Mouse (Mus musculus) ES-Bruce4 (cell line): ENCODE results near the gene Atp5e. TPM values are rescaled to one million over a fixed set of nuclear protein-coding genes. Genes with fewer than 3 reads are reported as not detected.
A peak's percentile ranks its signal among the peaks of the same experiment; 100 is the strongest.

Experiments
- H3K27ac ChIP-seq: 2 replicates; pipeline ENCODE4 v1.5.1; 2012; ENCODE audit warnings: low read length, inconsistent platforms; ENCODE audit not compliant: insufficient read depth
- H3K27me3 ChIP-seq: 2 replicates; pipeline ENCODE4 v1.6.1; 2012; ENCODE audit warnings: mild to moderate bottlenecking, low read length, inconsistent platforms; ENCODE audit not compliant: control insufficient read depth, poor library complexity, insufficient read depth, severe bottlenecking
- H3K36me3 ChIP-seq: 2 replicates; pipeline ENCODE4 v1.6.1; 2012; ENCODE audit warnings: inconsistent platforms, mild to moderate bottlenecking, low read length, moderate library complexity; ENCODE audit not compliant: control insufficient read depth, poor library complexity, insufficient read depth, severe bottlenecking
- H3K4me1 ChIP-seq: one replicate; pipeline ENCODE4 v1.8.1; 2011; ENCODE audit warnings: low read length; ENCODE audit not compliant: control insufficient read depth, insufficient read depth
- H3K4me3 ChIP-seq: 2 replicates; pipeline ENCODE4 v1.5.1; 2011; ENCODE audit warnings: low read depth, mild to moderate bottlenecking, low read length
- H3K9ac ChIP-seq: 2 replicates; pipeline ENCODE4 v1.6.1; 2012; ENCODE audit warnings: low read depth, mild to moderate bottlenecking, inconsistent platforms; ENCODE audit not compliant: poor library complexity, severe bottlenecking
- H3K9me3 ChIP-seq: replicated peaks from 2 replicates; pipeline ENCODE4 v1.6.1; 2012; ENCODE audit warnings: mild to moderate bottlenecking, low read length, inconsistent platforms; ENCODE audit not compliant: control insufficient read depth, poor library complexity, insufficient read depth, severe bottlenecking
- CTCF ChIP-seq: IDR thresholded peaks from one replicate; pipeline ENCODE4 v1.8.1; 2011; ENCODE audit warnings: low read depth, low read length
- EP300 ChIP-seq: IDR thresholded peaks from 2 replicates; pipeline ENCODE4 v1.6.1; 2011; ENCODE audit warnings: low read depth, low read length; ENCODE audit not compliant: insufficient read depth
- POLR2A ChIP-seq: IDR thresholded peaks from one replicate; pipeline ENCODE4 v1.8.1; 2011; ENCODE audit warnings: low read length; ENCODE audit not compliant: insufficient read depth
- polyA plus RNA-seq: library from polyadenylated mRNA; stranded (reverse); fragments of >200 nt; gene quantifications from 2 replicates; pipeline ENCODE4 v1.2.4, GENCODE M21; 2011; ENCODE audit warnings: low read depth; ENCODE audit not compliant: missing spikeins, insufficient read depth, insufficient read length

Gene Atp5e
- polyA plus RNA-seq, 1 experiment: 311 TPM

DNA sequence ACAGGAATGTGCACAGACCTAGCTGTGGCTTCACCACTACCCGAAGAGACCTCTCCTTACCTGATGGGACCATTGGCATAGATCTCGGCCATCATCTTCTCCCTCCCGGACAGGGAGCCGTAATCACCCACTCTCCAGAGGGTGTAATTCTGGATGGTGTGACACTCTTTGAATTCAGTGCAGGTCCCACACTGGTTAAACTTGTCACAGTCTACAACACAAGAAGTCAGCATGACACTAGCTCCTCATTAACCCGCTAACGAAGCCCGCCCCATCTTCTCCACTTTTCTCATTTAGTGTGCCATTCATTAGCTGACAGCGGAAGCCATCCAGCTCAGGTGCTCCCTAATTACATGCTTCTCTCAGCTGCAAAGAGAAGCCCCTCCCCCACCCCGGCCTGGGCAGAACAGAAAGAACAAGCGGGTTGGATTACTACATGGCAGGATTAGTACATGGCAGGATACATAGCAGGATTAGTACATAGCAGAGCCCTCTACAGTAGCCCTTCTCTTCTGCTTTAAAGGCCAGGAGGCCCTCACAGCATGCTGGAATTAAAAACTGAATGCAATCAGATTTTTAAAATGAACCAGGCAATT, 34.8 kb downstream of the Atp5e start:
- H3K4me3 ChIP-seq: no peak overlapping the region
- no peaks in the 10 kb centered on the region for H3K27me3 ChIP-seq
- H3K4me1 ChIP-seq: peaks cover under 1% of the 10 kb centered on the region
- peaks cover 34% of the 10 kb centered on the region for H3K36me3 ChIP-seq
- no peak overlapping the region for H3K9ac ChIP-seq
- H3K9me3 ChIP-seq: no peaks in the 10 kb centered on the region
- H3K27ac ChIP-seq: no peak overlapping the region
- TF ChIP-seq EP300 (no peak), POLR2A (no peak), CTCF (no peak)

DNA sequence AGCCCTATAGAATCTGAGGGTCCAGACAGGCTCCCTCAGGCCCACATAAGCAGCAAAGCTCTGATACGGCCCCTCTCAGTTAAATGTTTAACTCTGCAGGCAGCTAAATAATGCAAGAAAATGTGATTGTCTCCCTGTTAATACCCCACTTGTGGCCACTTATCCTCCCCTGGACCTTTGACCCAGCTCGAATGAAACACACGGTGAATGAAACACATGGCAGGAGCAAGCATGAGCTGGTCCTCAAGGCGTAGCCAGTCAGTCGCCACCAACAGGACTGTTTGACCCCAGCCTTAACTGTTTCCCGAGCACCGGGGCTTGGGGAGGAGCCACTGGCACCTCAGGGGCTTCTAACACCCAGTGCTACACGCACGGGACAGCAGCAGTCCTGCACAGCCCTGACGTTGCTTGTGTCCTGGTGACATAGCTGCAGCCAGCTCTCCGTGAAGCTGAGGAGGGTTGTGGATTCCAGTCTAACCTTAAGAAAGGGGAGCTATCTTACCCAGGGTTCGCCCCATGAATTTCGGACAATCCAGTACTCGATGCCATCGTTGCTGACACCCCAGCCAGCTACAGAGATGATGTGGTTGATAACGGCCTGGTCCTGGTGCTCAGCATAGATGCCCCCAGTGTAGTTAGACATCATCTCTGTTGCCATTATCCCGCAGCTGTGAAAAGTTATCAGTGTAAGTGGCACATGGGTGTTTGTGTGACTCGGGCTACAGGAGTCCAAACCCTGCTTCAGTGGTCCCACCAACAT, 35.6 kb downstream of the Atp5e start:
- Histone ChIP-seq H3K9ac (no peak overlapping the region), H3K4me3 (no peak overlapping the region), H3K9me3 (no peaks in the 10 kb centered on the region), H3K4me1 (no peaks in the 10 kb centered on the region), H3K27me3 (no peaks in the 10 kb centered on the region), H3K36me3 (peaks cover 34% of the 10 kb centered on the region), H3K27ac (no peak overlapping the region)
- TF ChIP-seq CTCF (no peak), EP300 (no peak), POLR2A (no peak)

DNA sequence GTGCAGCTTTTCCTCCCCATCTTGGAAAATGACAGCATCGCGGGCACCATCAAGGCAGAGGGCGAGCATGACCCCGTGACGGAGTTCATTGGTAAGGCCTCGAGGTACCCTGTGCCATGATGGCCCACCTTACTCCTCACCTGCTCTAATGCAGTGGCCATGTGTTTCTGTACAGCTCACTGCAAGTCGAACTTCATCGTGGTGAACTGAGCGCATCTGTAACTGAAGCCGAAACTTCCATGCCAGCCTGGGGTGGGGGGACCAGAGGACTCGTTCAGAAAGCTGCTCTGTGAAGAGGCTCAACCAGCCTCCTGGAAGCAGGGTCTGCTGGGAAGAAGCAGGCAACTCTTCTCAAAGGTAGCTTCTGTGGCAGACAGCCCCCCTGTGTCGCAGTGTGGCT, 37.0 kb downstream of the Atp5e start:
- peaks cover 31% of the 10 kb centered on the region for H3K36me3 ChIP-seq
- H3K9ac ChIP-seq: no peak overlapping the region
- no peak overlapping the region for H3K4me3 ChIP-seq
- no peak overlapping the region for H3K27ac ChIP-seq
- H3K4me1 ChIP-seq: no peaks in the 10 kb centered on the region
- TF ChIP-seq EP300 (no peak), POLR2A (no peak), CTCF (no peak)
- no peaks in the 10 kb centered on the region for H3K9me3 ChIP-seq
- no peaks in the 10 kb centered on the region for H3K27me3 ChIP-seq

DNA sequence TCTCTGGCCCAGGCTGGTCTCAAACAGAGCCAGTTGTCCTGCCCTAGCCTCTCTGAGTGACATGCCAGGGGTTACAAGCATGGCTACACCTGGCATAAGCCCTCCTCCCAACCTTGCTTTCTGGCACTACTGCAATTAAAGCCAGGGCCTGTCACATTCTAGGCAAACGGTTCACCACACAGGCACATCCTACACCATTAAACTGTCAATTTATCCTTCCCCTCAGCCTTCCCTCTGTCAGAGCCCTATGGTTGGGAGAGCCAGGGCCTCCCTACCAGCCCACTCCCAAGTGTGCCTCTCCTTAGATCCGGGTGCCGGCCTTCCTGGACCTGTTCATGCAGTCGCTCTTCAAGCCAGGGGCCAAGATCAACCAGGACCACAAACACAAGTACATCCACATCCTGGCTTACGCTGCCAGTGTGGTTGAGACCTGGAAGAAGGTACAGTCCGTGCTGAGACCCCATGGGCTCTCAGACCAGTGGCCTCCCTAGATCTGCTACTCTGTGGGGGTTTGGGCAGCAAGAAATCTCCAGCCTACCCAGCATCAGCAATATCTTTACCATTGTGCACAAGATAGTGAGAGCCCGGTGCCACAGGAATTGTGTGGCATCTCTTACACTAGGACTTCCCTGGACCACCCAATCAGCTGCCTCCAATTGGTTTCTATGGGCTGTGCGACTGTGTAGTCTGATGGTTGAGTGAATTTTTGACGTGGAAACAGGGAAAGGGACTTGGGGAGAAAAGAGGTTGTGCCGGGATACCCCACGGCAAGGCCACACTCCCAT, 39.4 kb downstream of the Atp5e start:
- peaks cover 31% of the 10 kb centered on the region for H3K36me3 ChIP-seq
- no peaks in the 10 kb centered on the region for H3K4me1 ChIP-seq
- no peak overlapping the region for H3K4me3 ChIP-seq
- TF ChIP-seq EP300 (no peak), POLR2A (no peak)
- H3K9ac ChIP-seq: no peak overlapping the region
- no peaks in the 10 kb centered on the region for H3K27me3 ChIP-seq
- no peaks in the 10 kb centered on the region for H3K9me3 ChIP-seq
- H3K27ac ChIP-seq: no peak overlapping the region

DNA sequence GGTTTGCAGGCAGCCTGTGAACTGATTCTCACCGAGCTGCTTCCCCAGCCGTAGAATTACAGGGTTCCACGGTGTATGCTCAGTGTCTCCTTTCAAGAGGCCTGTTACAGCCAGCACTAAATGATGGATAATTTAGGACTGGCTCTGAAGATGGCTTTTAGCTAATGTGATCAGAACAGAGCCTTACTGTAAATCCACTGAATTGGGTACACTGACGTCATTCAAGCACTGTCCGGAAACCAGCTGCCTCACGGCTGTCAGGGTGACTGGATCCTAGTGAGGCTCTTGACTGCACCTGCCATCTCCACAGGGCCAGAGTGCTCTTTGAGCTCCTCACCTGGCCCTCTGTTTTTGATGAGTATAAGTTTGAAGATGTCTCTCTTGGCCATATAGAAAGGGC, 42.8 kb downstream of the Atp5e start:
- Histone ChIP-seq H3K4me1 (no peaks in the 10 kb centered on the region), H3K36me3 (peaks cover 7% of the 10 kb centered on the region), H3K9ac (no peak overlapping the region), H3K9me3 (no peaks in the 10 kb centered on the region), H3K4me3 (no peak overlapping the region), H3K27me3 (no peaks in the 10 kb centered on the region), H3K27ac (no peak overlapping the region)
- TF ChIP-seq POLR2A (no peak), CTCF (no peak), EP300 (no peak)

DNA sequence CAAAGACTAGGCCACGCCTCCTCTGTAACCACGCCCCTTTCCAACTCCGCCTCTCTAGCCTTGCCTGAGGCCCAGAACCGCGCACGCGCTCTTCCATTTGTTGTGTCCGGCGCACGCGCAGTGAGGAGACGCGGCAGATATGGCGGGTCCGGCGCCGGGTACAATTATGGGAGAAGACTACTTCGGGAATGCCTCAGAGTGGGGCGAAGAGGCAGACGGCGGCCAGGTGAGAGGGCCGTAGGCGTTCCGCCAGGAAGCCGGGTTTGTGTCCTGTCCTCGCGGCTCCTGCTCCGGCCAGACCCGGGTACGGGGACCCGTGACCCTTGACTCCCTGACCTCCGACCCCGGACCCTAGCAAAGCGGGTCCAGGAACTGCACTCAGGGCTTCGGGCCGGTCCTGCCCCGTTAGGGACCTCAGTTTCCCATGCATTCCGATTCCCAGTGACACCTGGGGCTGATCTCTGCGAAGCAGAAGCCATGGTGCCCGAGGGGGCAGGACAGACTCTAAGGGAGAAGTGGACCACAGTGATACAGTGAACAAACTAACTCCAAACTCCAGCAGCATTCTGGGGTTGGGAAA, 48.1 kb downstream of the Atp5e start, which contains the start of gene Nelfcd:
TSS of gene Nelfcd (plus strand) at position 74 of the 580 bp plus-strand sequence.
- Histone ChIP-seq H3K9me3 (no peaks in the 10 kb centered on the region), H3K4me1 (no peaks in the 10 kb centered on the region), H3K9ac (peak within 1 kb of the TSS; percentile 85), H3K27ac (no peak within 1 kb of the TSS), H3K27me3 (no peaks in the 10 kb centered on the region), H3K36me3 (no peaks in the 10 kb centered on the region; the same call in 1 of the 2 replicates), H3K4me3 (peak within 1 kb of the TSS; percentile 95)
- TF ChIP-seq POLR2A (peak; percentile 64), EP300 (no peak)
